Mouse (Mus musculus): ENCODE measurements at regions not wholly inside any gene's neighbourhood (a gene's known extent, or its start where the extent isn't known, plus 50 kb on each side); places are given as distances from the start of the nearest gene placed in this dataset.
"Not testable (repeated sequence)": the region's sequence is repeated elsewhere in the genome, so short reads cannot be mapped to it uniquely, and the experiment has no call there.

DNA sequence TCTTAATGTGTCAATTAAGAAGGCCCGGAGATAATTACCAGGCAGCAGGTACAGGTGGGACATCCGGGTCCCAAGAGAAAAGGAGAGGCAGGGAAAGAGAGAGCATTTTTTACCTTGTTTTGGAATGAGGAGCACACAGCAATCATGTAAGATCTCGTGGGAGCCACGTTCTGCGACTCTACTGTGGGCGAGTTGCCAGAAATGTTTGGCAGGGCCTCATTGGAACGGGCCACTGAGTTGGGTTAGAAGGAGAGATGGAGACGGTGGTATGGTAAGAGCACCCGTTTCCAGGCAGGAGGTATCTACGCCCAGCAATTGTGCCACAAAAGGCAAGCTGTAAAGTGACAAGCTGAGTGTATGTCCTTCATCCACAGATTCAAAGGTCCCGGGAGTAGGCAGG is 579.6 kb downstream of the Brinp3 start:
- H3K4me3 ChIP-seq (ENCODE audit: low read depth, low read length) = no peak overlapping the region
- H3K4me1 ChIP-seq (replicated peaks; ENCODE audit: control insufficient read depth, insufficient read depth, low read length) = no peaks in the 10 kb centered on the region
- H3K27ac ChIP-seq (ENCODE audit: low read depth, low read length) = no peak overlapping the region
- H3K9ac ChIP-seq (ENCODE audit: low read length) = no peak overlapping the region
- no peaks in the 10 kb centered on the region for H3K9me3 ChIP-seq (ENCODE audit: control insufficient read depth, low read length)
- H3K4me2 ChIP-seq (ENCODE audit: low read depth, low read length, severe bottlenecking) = no peak overlapping the region
- 90% methylated on average over 11 of the region's 11 CpGs for WGBS
- H3K27me3 ChIP-seq (ENCODE audit: control insufficient read depth, insufficient read depth, low read length) = no peaks in the 10 kb centered on the region
- no peaks in the 10 kb centered on the region for H3K36me3 ChIP-seq (ENCODE audit: control insufficient read depth, insufficient read depth, low read length)
- DNase-seq (ENCODE audit: low spot score) = no peak
- ATAC-seq (replicated peaks; ENCODE audit: low FRiP score) = no peak

DNA sequence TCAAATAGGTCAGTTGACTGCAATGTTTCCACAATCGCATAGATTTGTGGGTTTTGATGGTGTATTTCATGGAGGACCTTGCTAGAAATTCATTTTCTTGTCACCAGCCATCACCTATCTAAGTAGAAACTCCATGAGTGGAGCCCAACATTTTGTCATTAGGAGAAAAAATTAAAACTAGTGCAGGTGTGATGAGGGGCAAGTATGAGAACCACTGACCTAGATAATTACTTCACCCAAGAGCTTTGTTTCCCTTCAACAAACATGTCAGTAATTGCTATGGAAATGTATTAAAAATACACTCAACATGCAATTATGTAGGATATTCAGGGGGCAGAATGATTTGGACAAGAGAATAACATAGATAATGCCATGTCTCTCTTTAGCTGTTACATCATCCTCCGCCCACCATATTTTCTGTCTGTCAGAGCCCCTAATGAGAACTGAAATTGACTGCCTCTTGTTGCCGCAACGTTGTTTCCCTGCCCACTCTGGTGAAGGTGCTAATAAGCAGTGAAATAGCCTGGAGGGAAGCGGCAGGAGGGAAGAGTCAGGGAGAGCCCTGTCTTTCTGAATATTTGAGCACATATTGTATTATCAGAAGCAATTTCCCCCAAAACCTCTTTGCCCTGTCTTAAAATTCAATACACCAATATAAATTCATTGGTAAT is 589.7 kb downstream of the Brinp3 start:
- peak; percentile 53 for DNase-seq (ENCODE audit: low spot score)
- H3K36me3 ChIP-seq (ENCODE audit: control insufficient read depth, insufficient read depth, low read length) = no peaks in the 10 kb centered on the region
- no peaks in the 10 kb centered on the region for H3K27me3 ChIP-seq (ENCODE audit: control insufficient read depth, insufficient read depth, low read length)
- no peak overlapping the region for H3K27ac ChIP-seq (ENCODE audit: low read depth, low read length)
- no peak overlapping the region for H3K9ac ChIP-seq (ENCODE audit: low read length)
- ATAC-seq (replicated peaks; ENCODE audit: low FRiP score) = peak; percentile 71
- H3K4me2 ChIP-seq (ENCODE audit: low read depth, low read length, severe bottlenecking) = no peak overlapping the region
- WGBS = 46% methylated on average over 5 of the region's 5 CpGs
- no peaks in the 10 kb centered on the region for H3K4me1 ChIP-seq (replicated peaks; ENCODE audit: control insufficient read depth, insufficient read depth, low read length)
- H3K9me3 ChIP-seq (ENCODE audit: control insufficient read depth, low read length) = no peaks in the 10 kb centered on the region
- H3K4me3 ChIP-seq (ENCODE audit: low read depth, low read length) = no peak overlapping the region

DNA sequence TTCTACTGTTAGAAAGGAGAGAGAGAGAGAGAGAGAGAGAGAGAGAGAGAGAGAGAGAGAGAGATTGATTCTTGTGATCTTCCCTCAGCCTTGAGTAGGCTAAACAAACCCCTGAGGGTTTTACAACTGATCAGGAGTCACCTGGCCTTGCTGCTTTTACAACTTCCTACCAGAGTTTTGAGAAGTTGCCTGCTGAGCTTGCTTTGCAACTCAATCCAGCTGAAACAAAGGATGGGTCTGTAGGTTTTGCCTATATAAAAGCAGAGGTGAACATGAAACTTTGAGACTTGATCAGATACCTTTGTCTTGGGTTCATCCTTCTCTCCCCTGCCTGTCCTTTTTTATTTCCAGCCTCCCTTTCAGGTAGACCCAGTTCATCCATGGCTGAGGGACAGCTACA is 631.0 kb downstream of the Brinp3 start:
- no peak overlapping the region for H3K4me2 ChIP-seq (ENCODE audit: low read depth, low read length, severe bottlenecking)
- ATAC-seq (replicated peaks; ENCODE audit: low FRiP score) = no peak

DNA sequence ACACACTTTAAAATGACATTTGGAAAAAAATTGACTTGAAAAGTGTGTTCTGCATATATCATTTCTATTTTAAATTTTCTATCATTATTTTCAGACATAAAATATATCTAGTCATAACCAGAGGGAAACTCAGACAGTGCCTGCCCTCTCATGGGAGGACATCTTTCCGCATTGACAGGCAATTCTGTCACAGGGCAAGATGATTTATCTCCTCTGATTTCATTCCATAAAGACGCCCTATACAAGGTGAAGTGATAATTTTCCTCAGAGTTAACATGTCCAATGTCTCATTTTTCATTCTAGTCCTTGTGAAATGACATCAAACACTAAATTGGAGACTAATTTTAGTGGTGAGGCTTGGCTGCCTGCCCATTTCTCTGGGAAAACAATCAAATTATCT is 643.6 kb downstream of the Brinp3 start:
- Histone ChIP-seq H3K36me3 (ENCODE audit: control insufficient read depth, insufficient read depth, low read length) (no peaks in the 10 kb centered on the region), H3K9ac (ENCODE audit: low read length) (no peak overlapping the region), H3K9me3 (ENCODE audit: control insufficient read depth, low read length) (no peaks in the 10 kb centered on the region), H3K27me3 (ENCODE audit: control insufficient read depth, insufficient read depth, low read length) (no peaks in the 10 kb centered on the region), H3K4me3 (ENCODE audit: low read depth, low read length) (no peak overlapping the region), H3K4me1 (replicated peaks; ENCODE audit: control insufficient read depth, insufficient read depth, low read length) (no peaks in the 10 kb centered on the region), H3K4me2 (ENCODE audit: low read depth, low read length, severe bottlenecking) (no peak overlapping the region), H3K27ac (ENCODE audit: low read depth, low read length) (no peak overlapping the region)
- DNase-seq (ENCODE audit: low spot score) (no peak), ATAC-seq (replicated peaks; ENCODE audit: low FRiP score) (no peak)
- WGBS = 85% methylated on average over 2 of the region's 2 CpGs

More for the DNA sequence above, 631.0 kb downstream of the Brinp3 start:
- Histone ChIP-seq H3K27me3 (ENCODE audit: control insufficient read depth, insufficient read depth, low read length) (no peaks in the 10 kb centered on the region), H3K4me3 (ENCODE audit: low read depth, low read length) (no peak overlapping the region), H3K9me3 (ENCODE audit: control insufficient read depth, low read length) (no peaks in the 10 kb centered on the region), H3K9ac (ENCODE audit: low read length) (no peak overlapping the region), H3K4me1 (replicated peaks; ENCODE audit: control insufficient read depth, insufficient read depth, low read length) (no peaks in the 10 kb centered on the region), H3K27ac (ENCODE audit: low read depth, low read length) (no peak overlapping the region), H3K36me3 (ENCODE audit: control insufficient read depth, insufficient read depth, low read length) (no peaks in the 10 kb centered on the region)
- no peak for DNase-seq (ENCODE audit: low spot score)

DNA sequence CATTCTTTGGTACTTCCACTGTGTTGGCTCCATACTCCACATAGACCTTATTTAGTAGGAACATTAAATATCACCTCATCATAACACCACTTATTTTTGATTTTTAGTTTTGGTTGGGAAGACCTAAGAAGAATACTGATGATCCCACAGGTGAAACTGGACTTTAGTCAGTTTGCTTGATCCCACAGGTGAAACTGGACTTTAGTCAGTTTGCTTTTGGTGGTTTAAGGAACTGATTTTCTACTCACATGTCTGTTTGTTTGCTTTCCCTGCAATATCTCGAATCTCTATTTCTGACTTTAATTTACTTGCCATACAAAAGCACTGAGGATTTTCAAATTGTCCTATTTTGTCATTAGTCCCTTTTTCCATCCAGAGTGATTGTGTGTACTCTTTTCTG is 680.8 kb downstream of the Brinp3 start:
- H3K27ac ChIP-seq (ENCODE audit: low read depth, low read length) = no peak overlapping the region
- no peaks in the 10 kb centered on the region for H3K36me3 ChIP-seq (ENCODE audit: control insufficient read depth, insufficient read depth, low read length)
- no peaks in the 10 kb centered on the region for H3K4me1 ChIP-seq (replicated peaks; ENCODE audit: control insufficient read depth, insufficient read depth, low read length)
- H3K27me3 ChIP-seq (ENCODE audit: control insufficient read depth, insufficient read depth, low read length) = no peaks in the 10 kb centered on the region
- ATAC-seq (replicated peaks; ENCODE audit: low FRiP score) = no peak
- no peak overlapping the region for H3K9ac ChIP-seq (ENCODE audit: low read length)
- no peak for DNase-seq (ENCODE audit: low spot score)
- H3K9me3 ChIP-seq (ENCODE audit: control insufficient read depth, low read length) = no peaks in the 10 kb centered on the region
- 92% methylated on average over 1 of the region's 1 CpGs for WGBS
- no peak overlapping the region for H3K4me3 ChIP-seq (ENCODE audit: low read depth, low read length)
- H3K4me2 ChIP-seq (ENCODE audit: low read depth, low read length, severe bottlenecking) = no peak overlapping the region

DNA sequence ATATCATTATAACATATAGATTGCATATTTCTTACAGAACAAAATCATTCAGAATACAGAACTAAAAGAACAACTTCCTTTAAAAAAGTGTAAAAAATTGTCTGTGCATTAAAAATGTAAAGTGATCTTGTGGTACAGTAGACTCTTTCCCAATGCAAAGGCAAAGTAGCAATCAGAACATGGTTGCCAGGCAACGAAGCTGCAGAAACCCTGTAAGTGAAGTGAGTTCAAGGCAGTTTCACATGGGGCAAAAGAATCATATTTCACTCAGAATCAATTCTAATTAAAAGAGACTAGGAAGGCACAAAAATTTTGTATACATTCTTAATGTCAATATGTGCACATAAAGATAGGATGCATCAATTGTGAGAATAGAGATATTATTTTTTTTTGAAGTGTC is 692.2 kb downstream of the Brinp3 start:
- ATAC-seq (replicated peaks; ENCODE audit: low FRiP score) = peak; percentile 60

DNA sequence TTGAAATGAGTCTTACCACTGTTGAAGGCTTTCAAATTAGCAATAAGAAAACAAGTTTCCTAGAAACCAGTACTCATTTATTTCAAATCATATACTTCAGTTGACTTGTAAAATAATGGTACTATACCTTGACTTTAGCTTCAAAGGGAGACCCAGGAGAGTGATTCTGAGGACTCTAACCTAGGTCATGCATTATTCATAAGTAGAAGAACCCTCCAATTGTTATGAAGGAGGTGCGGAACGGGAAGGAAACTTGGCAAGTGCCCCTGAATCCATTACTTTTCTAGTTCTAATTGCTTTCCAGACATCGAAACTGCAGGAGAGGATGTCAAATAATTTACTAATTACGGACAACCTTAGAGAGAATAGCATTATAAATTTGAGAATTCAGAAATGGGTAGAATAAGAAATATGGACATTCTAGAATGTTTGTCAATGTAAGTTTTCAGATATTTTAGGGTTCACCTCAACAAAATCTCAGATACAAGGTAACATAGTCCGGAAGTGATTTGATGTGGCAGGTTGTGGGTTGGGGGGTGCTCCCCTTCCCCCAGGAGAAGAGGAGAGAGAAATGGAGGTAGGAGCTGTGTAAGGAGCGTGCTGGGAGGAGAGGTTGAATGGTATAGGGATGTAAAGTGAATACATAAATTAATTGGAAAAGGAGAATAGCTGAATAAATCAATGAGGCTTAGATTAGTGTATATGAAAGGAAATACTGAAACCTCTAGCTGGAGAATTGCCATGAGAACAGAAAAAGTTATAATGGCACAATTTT is 692.9 kb downstream of the Brinp3 start:
- Histone ChIP-seq H3K4me1 (replicated peaks; ENCODE audit: control insufficient read depth, insufficient read depth, low read length) (no peaks in the 10 kb centered on the region), H3K36me3 (ENCODE audit: control insufficient read depth, insufficient read depth, low read length) (no peaks in the 10 kb centered on the region), H3K9ac (ENCODE audit: low read length) (no peak overlapping the region), H3K4me3 (ENCODE audit: low read depth, low read length) (no peak overlapping the region), H3K4me2 (ENCODE audit: low read depth, low read length, severe bottlenecking) (no peak overlapping the region), H3K9me3 (ENCODE audit: control insufficient read depth, low read length) (no peaks in the 10 kb centered on the region), H3K27me3 (ENCODE audit: control insufficient read depth, insufficient read depth, low read length) (no peaks in the 10 kb centered on the region), H3K27ac (ENCODE audit: low read depth, low read length) (no peak overlapping the region)
- DNase-seq (ENCODE audit: low spot score) = no peak
- ATAC-seq (replicated peaks; ENCODE audit: low FRiP score) = peak; percentile 88
- 48% methylated on average over 6 of the region's 6 CpGs for WGBS

More for the DNA sequence above, 692.2 kb downstream of the Brinp3 start:
- Histone ChIP-seq H3K27ac (ENCODE audit: low read depth, low read length) (no peak overlapping the region), H3K4me2 (ENCODE audit: low read depth, low read length, severe bottlenecking) (no peak overlapping the region), H3K9ac (ENCODE audit: low read length) (no peak overlapping the region), H3K27me3 (ENCODE audit: control insufficient read depth, insufficient read depth, low read length) (no peaks in the 10 kb centered on the region), H3K36me3 (ENCODE audit: control insufficient read depth, insufficient read depth, low read length) (no peaks in the 10 kb centered on the region), H3K4me3 (ENCODE audit: low read depth, low read length) (no peak overlapping the region), H3K4me1 (replicated peaks; ENCODE audit: control insufficient read depth, insufficient read depth, low read length) (no peaks in the 10 kb centered on the region), H3K9me3 (ENCODE audit: control insufficient read depth, low read length) (no peaks in the 10 kb centered on the region)
- 68% methylated on average over 1 of the region's 1 CpGs for WGBS
- DNase-seq (ENCODE audit: low spot score) = no peak

DNA sequence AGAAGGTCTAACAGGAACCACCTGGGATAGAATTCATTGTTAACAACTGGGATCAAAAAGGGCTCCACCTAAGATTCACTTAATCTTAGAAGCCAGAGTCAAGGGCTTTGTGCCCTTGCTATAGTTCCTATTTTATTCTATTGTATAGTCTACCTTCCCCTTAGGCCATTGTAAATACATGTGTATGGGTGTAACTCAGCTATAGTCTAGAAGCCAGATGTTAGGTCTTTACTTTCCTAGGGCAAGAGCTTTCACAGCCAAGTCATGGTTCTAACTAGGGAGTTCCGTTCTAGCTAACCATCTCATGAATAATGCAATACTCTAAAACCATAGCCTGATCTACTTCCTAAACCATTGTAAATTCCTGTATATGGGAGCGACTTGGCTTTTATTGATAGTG is 705.4 kb downstream of the Brinp3 start:
- not testable (repeated sequence) for H3K4me1 ChIP-seq (replicated peaks; ENCODE audit: control insufficient read depth, insufficient read depth, low read length); H3K27ac ChIP-seq (ENCODE audit: low read depth, low read length); H3K36me3 ChIP-seq (ENCODE audit: control insufficient read depth, insufficient read depth, low read length); H3K9ac ChIP-seq (ENCODE audit: low read length); H3K4me2 ChIP-seq (ENCODE audit: low read depth, low read length, severe bottlenecking); H3K4me3 ChIP-seq (ENCODE audit: low read depth, low read length); ATAC-seq (replicated peaks; ENCODE audit: low FRiP score); H3K27me3 ChIP-seq (ENCODE audit: control insufficient read depth, insufficient read depth, low read length); DNase-seq (ENCODE audit: low spot score); H3K9me3 ChIP-seq (ENCODE audit: control insufficient read depth, low read length)
- WGBS = 94% methylated on average over 2 of the region's 2 CpGs

DNA sequence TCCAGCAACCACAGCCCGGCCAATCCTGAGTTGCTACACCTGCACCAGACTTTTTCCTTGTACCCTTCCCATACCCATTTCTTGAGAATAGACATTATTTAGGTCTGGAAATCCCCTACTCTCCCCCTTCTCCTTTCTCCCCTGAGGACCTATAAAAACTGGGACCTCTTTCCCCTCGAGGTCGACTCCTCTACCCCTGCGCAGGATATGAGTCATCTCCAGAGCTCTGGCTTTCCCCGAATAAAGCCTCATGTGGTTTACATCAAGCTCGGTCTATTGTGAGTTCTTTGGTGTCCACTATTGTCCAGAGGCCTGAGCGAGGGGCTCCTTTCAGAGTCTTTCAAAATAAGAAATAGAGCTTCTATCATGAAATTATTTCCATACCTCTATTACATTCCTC is 720.3 kb downstream of the Brinp3 start:
- H3K4me1 ChIP-seq (replicated peaks; ENCODE audit: control insufficient read depth, insufficient read depth, low read length); H3K27ac ChIP-seq (ENCODE audit: low read depth, low read length); ATAC-seq (replicated peaks; ENCODE audit: low FRiP score); H3K27me3 ChIP-seq (ENCODE audit: control insufficient read depth, insufficient read depth, low read length); DNase-seq (ENCODE audit: low spot score); H3K4me2 ChIP-seq (ENCODE audit: low read depth, low read length, severe bottlenecking); H3K4me3 ChIP-seq (ENCODE audit: low read depth, low read length); H3K36me3 ChIP-seq (ENCODE audit: control insufficient read depth, insufficient read depth, low read length); H3K9me3 ChIP-seq (ENCODE audit: control insufficient read depth, low read length); H3K9ac ChIP-seq (ENCODE audit: low read length): not testable (repeated sequence)
- WGBS = 76% methylated on average over 7 of the region's 7 CpGs

Data from forebrain, embryonic 11.5 days (tissue).